Mouse (Mus musculus) neural tube, embryonic 15.5 days (tissue): ENCODE data around the gene Fam129a. TPM values are rescaled to one million over a fixed set of nuclear protein-coding genes. Genes with fewer than 3 reads are reported as not detected.

ENCODE experiments used
- ATAC-seq: fragments of 200-750 bp; cut with Nextera tagmentation; 2 replicates; pipeline ENCODE4 v1.8.0; 2017; ENCODE audit warnings: mild to moderate bottlenecking, moderate TSS enrichment, moderate library complexity; ENCODE audit not compliant: low FRiP score
- H3K27ac ChIP-seq: fragments of 300-500 bp; sonication (generic); replicated peaks from 2 replicates; pipeline ENCODE4 v1.5.1; 2015; ENCODE audit warnings: mild to moderate bottlenecking, inconsistent platforms
- H3K27me3 ChIP-seq: fragments of 300-500 bp; sonication (generic); replicated peaks from 2 replicates; pipeline ENCODE4 v1.6.1; 2015; ENCODE audit warnings: inconsistent platforms
- H3K36me3 ChIP-seq: fragments of 300-500 bp; sonication (generic); 2 replicates; pipeline ENCODE4 v1.6.1; 2015; ENCODE audit warnings: inconsistent platforms
- H3K4me1 ChIP-seq: fragments of 300-500 bp; sonication (generic); 2 replicates; pipeline ENCODE4 v1.6.1; 2015; ENCODE audit warnings: inconsistent platforms
- H3K4me2 ChIP-seq: fragments of 300-500 bp; sonication (generic); 2 replicates; pipeline ENCODE4 v1.6.1; 2015; ENCODE audit warnings: inconsistent platforms, mild to moderate bottlenecking, moderate library complexity
- H3K4me3 ChIP-seq: fragments of 300-500 bp; sonication (generic); replicated peaks from 2 replicates; pipeline ENCODE4 v1.5.1; 2015; ENCODE audit warnings: mild to moderate bottlenecking, inconsistent platforms
- H3K9ac ChIP-seq: fragments of 300-500 bp; sonication (generic); replicated peaks from 2 replicates; pipeline ENCODE4 v1.6.1; 2015; ENCODE audit warnings: mild to moderate bottlenecking, inconsistent platforms
- H3K9me3 ChIP-seq: fragments of 300-500 bp; sonication (generic); replicated peaks from 2 replicates; pipeline ENCODE4 v1.6.1; 2016; ENCODE audit warnings: inconsistent platforms
- WGBS: fragments of 180-500 bp; shearing (Covaris S2); methylation state at CpG from one replicate; pipeline ENCODE4 v1.1.7; 2015; ENCODE audit warnings: mixed read lengths; 5-methylcytosine and 5-hydroxymethylcytosine counted together
- polyA plus RNA-seq: library from polyadenylated mRNA; unstranded; fragments of >200 nt; fragmentation: Nextera tagmentation; extraction: Ambion mirVana; gene quantifications from 2 replicates; pipeline ENCODE4 v1.2.1, GENCODE M21; 2015

The Fam129a gene
- polyA plus RNA-seq, 1 experiment from 2014 or later: 3.6 TPM

GRCm38 (mm10) chr1:151564377-151564776, 6.6 kb upstream of the Fam129a start:
- no peaks in the 10 kb centered on the region for H3K36me3 ChIP-seq
- no peaks in the 10 kb centered on the region for H3K9me3 ChIP-seq
- H3K27ac ChIP-seq: no peak overlapping the region
- 13% methylated on average over 12 of the region's 12 CpGs for WGBS
- peaks cover 8% of the 10 kb centered on the region for H3K4me1 ChIP-seq
- H3K4me2 ChIP-seq: peak overlapping the region; percentile 13; the same call in 1 of the 2 replicates
- peak; percentile 63; the same call in 1 of the 2 replicates for ATAC-seq
- 0 out of 2 replicates have a peak, but pooled peaks cover under 1% of the 10 kb centered on the region for H3K27me3 ChIP-seq
- no peak overlapping the region for H3K4me3 ChIP-seq
- no peak overlapping the region for H3K9ac ChIP-seq

- no peak for ATAC-seq
Observed at GRCm38 (mm10) chr1:151568682-151569081, 2.3 kb upstream of the Fam129a start.

GRCm38 (mm10) chr1:151571838-151572578, 1.0 kb downstream of the Fam129a start:
- Histone ChIP-seq H3K4me2 (peak overlapping the region; percentile 86), H3K27ac (no peak overlapping the region), H3K9ac (no peak overlapping the region; the same call in 1 of the 2 replicates), H3K36me3 (no peaks in the 10 kb centered on the region), H3K4me1 (peaks cover 10% of the 10 kb centered on the region), H3K27me3 (peaks cover 33% of the 10 kb centered on the region), H3K9me3 (no peaks in the 10 kb centered on the region), H3K4me3 (peak overlapping the region; percentile 43)
- ATAC-seq: no peak
- WGBS: 27% methylated on average over 10 of the region's 10 CpGs

More at GRCm38 (mm10) chr1:151568682-151569081, 2.3 kb upstream of the Fam129a start:
- Histone ChIP-seq H3K4me3 (no peak overlapping the region), H3K9me3 (no peaks in the 10 kb centered on the region), H3K27ac (no peak overlapping the region), H3K4me1 (peaks cover 18% of the 10 kb centered on the region), H3K4me2 (no peak overlapping the region), H3K9ac (no peak overlapping the region), H3K27me3 (peaks cover 33% of the 10 kb centered on the region), H3K36me3 (no peaks in the 10 kb centered on the region)
- WGBS: 74% methylated on average over 7 of the region's 7 CpGs

- Histone ChIP-seq H3K4me2 (no peak overlapping the region), H3K9ac (no peak overlapping the region), H3K27ac (no peak overlapping the region), H3K36me3 (no peaks in the 10 kb centered on the region), H3K4me1 (peaks cover 10% of the 10 kb centered on the region), H3K4me3 (no peak overlapping the region), H3K27me3 (peaks cover 33% of the 10 kb centered on the region), H3K9me3 (no peaks in the 10 kb centered on the region)
- 81% methylated on average over 7 of the region's 7 CpGs for WGBS
- no peak for ATAC-seq
Observed at GRCm38 (mm10) chr1:151572601-151573320, 1.8 kb downstream of the Fam129a start.

- Histone ChIP-seq H3K36me3 (no peaks in the 10 kb centered on the region), H3K4me1 (peaks cover 1% of the 10 kb centered on the region; the same call in 1 of the 2 replicates), H3K9ac (no peak overlapping the region), H3K27me3 (no peaks in the 10 kb centered on the region), H3K9me3 (no peaks in the 10 kb centered on the region), H3K4me3 (no peak overlapping the region), H3K27ac (no peak overlapping the region), H3K4me2 (no peak overlapping the region)
- ATAC-seq: no peak
- 82% methylated on average over 8 of the region's 8 CpGs for WGBS
Observed at GRCm38 (mm10) chr1:151580200-151580982, 9.4 kb downstream of the Fam129a start.

DNA sequence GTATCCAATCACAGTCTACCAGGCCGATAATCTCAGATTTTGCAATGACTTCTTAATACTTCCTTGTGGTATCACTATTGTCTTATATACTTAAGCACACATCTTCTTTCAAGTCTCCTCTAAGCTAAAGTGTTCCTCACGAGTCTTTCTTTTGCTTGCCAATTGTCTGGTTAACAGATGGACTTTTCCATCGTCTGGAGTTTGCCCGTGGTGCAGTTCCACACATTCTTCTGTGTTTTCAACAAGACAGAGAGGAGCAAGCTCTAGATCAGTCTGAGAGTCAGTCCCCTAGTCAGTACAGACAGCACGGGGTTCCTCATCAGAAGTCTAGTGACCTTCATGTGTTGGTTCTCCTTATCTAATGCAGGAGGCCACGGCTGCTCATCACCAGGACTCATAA, 10.5 kb downstream of the Fam129a start:
- WGBS: 89% methylated on average over 6 of the region's 6 CpGs
- H3K4me3 ChIP-seq: no peak overlapping the region
- no peak overlapping the region for H3K9ac ChIP-seq
- H3K4me1 ChIP-seq: peaks cover 4% of the 10 kb centered on the region; the same call in 1 of the 2 replicates
- no peaks in the 10 kb centered on the region for H3K36me3 ChIP-seq
- H3K9me3 ChIP-seq: no peaks in the 10 kb centered on the region
- no peak for ATAC-seq
- H3K27me3 ChIP-seq: no peaks in the 10 kb centered on the region
- H3K27ac ChIP-seq: no peak overlapping the region
- no peak overlapping the region for H3K4me2 ChIP-seq

DNA sequence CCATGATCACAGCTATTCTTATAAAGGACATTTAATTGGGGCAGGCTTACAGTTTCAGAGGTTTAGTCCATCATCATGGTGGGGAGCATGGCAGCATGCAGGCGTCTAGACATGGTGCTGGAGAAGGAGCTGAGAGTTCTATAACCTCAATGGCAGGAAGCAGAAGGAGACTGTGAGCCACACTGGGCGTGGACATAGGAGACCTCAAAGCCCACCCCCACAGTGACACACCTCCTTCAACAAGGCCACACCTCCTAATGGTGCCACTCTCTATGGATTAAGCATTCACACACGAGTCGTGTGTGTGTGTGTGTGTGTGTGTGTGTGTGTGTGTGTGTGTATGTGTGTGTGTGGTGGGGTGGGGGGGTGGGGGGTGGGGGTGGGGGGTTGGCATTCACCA, 11.0 kb downstream of the Fam129a start:
- no peak overlapping the region for H3K27ac ChIP-seq
- H3K4me2 ChIP-seq: no peak overlapping the region
- ATAC-seq: no peak
- H3K27me3 ChIP-seq: no peaks in the 10 kb centered on the region
- peaks cover 4% of the 10 kb centered on the region; the same call in 1 of the 2 replicates for H3K4me1 ChIP-seq
- WGBS: 79% methylated on average over 3 of the region's 4 CpGs
- H3K9ac ChIP-seq: no peak overlapping the region
- no peaks in the 10 kb centered on the region for H3K9me3 ChIP-seq
- no peak overlapping the region for H3K4me3 ChIP-seq
- H3K36me3 ChIP-seq: no peaks in the 10 kb centered on the region

DNA sequence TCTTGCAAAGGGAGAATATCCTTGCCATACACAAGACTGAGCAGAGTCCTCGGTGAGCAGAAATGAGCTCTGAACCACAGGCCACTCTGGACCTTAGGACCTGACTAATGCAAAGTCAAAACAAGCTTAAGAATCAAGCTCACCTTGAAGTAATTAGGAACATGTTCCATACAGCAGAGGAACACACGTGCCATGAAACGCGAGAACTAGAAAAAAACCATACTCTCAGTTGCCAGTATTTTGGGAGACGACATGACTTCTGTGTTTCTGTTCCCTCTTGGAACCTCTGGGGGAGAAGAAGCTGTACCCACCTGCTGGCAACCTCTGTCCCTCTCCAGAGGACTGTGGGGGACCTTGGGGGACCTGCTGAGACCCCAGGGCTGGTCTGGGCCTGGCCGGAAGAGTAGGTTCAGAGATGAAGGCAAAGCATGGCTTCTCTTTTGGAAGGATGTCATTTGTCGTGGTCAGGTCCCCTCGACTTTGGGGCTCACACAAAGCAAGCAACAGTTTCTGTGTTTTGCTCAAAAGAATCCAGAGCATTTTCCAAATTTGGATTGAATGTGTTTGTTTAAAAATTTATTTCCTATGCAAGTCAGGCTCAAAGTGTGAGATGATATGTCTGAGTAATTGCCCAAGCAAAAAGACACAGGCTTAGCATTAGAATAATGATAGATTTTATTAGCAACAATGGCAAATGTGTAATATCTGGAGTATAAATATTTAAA, 12.6 kb downstream of the Fam129a start:
- no peak overlapping the region for H3K4me2 ChIP-seq
- ATAC-seq: no peak

GRCm38 (mm10) chr1:151584182-151584471, 13.1 kb downstream of the Fam129a start:
- Histone ChIP-seq H3K27ac (no peak overlapping the region), H3K9me3 (no peaks in the 10 kb centered on the region), H3K4me1 (peaks cover 4% of the 10 kb centered on the region; the same call in 1 of the 2 replicates), H3K36me3 (no peaks in the 10 kb centered on the region), H3K4me2 (no peak overlapping the region), H3K9ac (no peak overlapping the region), H3K27me3 (no peaks in the 10 kb centered on the region), H3K4me3 (no peak overlapping the region)
- no peak for ATAC-seq
- 33% methylated on average over 1 of the region's 1 CpGs for WGBS

More for the DNA sequence above, 12.6 kb downstream of the Fam129a start:
- peaks cover 4% of the 10 kb centered on the region; the same call in 1 of the 2 replicates for H3K4me1 ChIP-seq
- no peaks in the 10 kb centered on the region for H3K9me3 ChIP-seq
- 88% methylated on average over 8 of the region's 8 CpGs for WGBS
- H3K27ac ChIP-seq: no peak overlapping the region
- H3K36me3 ChIP-seq: no peaks in the 10 kb centered on the region
- H3K9ac ChIP-seq: no peak overlapping the region
- H3K4me3 ChIP-seq: no peak overlapping the region
- H3K27me3 ChIP-seq: no peaks in the 10 kb centered on the region

DNA sequence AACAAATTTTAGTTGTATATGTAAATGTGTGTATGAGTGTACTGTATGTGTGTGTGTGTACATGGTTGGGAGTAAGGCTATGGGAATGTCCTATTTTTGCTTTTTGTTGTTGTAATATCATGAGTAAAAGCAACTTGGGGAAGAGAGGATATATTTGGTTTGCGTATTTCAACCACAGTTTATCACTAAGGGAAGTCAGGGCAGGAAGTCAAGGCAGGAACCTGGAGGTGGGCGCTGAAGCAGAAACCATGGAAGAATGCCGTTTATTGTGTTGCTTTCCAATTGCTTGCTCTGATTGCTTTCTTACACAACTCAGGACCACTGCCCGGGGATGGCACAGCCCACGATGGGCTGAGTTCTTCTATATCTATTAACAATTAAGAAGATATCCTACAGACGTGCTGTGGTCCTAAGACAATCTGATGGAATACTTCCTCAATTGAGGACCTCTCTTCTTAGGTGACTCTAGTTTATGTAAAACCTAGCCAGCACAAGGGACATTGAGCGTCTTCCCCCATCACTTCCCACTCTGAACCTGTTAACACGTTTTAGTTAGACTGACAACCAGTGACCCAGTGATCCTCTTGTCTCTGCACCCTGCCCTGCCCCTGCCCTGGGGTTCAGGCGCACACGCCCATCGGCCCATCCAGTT, 13.7 kb downstream of the Fam129a start:
- 76% methylated on average over 11 of the region's 11 CpGs for WGBS
- H3K9me3 ChIP-seq: no peaks in the 10 kb centered on the region
- peaks cover 4% of the 10 kb centered on the region; the same call in 1 of the 2 replicates for H3K4me1 ChIP-seq
- no peak overlapping the region for H3K4me2 ChIP-seq
- no peak overlapping the region for H3K4me3 ChIP-seq
- H3K9ac ChIP-seq: no peak overlapping the region
- no peak for ATAC-seq
- no peaks in the 10 kb centered on the region for H3K36me3 ChIP-seq
- no peaks in the 10 kb centered on the region for H3K27me3 ChIP-seq
- no peak overlapping the region for H3K27ac ChIP-seq
